Mouse (Mus musculus): ENCODE data around the gene Tpra1.

Gene Tpra1

DNA sequence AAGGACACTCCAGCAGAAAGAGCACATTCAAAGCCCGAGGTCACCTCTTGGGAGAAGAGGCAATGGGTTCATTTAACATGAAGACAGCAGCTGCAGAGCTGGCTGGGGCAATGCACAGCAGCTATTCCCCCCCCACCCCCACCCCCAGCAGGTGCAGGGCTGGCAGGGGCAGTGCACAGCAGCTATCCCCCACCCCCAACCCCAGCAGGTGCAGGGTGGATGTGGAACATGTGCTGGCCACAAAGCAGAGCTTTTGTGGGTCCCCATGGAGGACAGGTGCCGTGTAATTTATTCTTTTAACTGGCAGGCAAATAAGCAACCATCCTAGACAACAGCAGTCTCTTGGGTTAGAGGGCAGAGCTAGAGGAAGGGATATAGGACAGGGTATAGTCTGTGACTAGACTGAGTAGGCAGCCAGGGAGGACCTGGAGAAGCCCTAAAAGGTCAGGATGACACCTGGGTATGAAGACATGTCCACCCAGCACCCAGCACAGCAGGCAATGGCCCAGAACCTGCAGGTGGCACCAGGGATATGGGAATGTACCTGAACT is 15.6 kb upstream of the Tpra1 start:
- in situ Hi-C loops (cut with MboI, MseI), result no loop called here

GRCm38 (mm10) chr6:88889410-88890042 is 12.5 kb upstream of the Tpra1 start:
- in situ Hi-C loops (cut with MboI, MseI), result no loop called here

GRCm38 (mm10) chr6:88890832-88891231 is 11.2 kb upstream of the Tpra1 start:
- in situ Hi-C loops (cut with MboI, MseI), result no loop called here

GRCm38 (mm10) chr6:88893559-88893958 is 8.5 kb upstream of the Tpra1 start:
- in situ Hi-C loops (cut with MboI, MseI), result no loop called here

GRCm38 (mm10) chr6:88895943-88896342 is 6.1 kb upstream of the Tpra1 start:
- in situ Hi-C loops (cut with MboI, MseI), result no loop called here

DNA sequence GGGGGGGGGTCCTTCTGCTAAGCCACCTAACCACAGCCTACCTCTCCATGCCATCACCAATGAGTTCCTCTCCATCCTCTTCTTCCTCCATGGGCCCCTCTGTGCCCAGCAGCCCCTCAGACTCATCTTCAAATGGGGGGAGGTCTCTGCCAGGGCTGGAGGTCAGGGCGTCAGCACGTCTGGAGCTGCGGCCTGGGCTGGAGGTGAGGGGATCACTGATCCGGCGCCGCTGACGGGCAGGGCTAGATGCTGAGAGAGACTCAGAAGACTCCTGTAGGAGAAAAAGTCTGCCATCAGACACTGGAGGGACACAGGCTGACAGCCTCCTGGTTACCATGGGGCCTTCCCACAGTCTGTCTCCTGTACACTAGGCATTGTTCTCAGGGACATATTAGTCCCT is 4.8 kb upstream of the Tpra1 start:
- in situ Hi-C loops (cut with MboI, MseI), result no loop called here

DNA sequence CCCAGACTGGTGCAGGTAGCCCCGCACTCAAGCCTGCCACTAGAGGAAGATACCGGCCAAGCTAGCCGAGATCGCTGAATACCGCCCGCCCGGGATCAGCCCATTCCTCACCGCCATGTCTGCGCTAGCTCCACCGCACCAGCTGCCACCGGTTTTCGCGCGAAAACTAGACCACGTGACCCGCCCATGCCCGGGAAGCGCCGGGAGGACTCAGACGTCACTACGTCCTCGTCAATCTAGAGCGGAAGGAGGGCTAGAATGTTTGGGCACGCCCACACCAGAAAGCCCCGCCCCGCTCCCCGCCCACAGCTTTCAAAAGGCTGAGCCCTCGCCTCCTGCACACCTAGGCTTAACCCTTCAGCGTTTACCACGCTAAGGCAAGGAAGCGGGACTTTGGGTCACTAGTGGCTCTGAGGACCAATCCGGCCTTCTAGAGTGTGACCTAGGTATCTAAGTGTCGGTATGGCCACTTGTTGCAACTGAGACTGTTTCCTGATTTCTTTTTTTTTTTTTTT is 3.5 kb upstream of the Tpra1 start, which contains the start of gene Mcm2:
TSS of gene Mcm2 (minus strand) at position 247 of the 515 bp plus-strand sequence.
- in situ Hi-C loops (cut with MboI, MseI), result no loop called here

DNA sequence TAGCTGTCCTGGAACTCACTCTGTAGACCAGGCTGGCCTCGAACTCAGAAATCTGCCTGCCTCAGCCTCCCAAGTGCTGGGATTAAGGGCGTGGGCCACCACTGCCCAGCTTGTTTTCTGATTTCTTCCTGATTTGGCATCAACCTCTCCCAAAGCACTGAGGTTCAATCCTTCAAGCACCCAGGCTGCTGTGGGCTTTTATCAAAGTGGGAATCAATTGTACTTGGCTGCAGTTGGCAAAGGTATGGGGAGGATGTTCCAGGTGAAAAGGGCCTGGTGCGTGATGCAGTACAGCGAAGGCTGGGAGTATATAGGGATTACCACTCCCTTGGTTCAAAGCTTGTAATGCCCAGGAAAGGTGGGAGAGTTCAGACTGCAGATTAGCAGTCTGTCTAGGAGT is 3.0 kb upstream of the Tpra1 start:
- in situ Hi-C loops (cut with MboI, MseI), result no loop called here

DNA sequence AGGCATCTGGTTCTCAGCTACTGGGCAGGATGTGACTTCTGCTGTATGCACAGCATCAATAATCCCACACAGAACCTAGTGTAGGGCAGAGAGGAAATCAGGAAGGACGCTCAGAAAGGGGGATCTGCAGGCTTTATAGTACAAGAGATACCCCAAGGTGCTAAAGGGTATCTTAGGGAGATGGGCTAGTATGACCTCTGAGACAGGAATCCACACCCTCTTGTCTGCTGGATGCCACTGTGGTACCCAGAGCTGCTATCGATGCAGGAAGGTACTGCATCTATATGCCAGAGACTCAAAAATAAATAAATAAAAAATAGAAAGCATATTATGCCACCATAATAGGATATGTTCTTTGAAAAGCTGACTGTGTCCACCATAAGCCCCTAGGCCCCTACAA is 2.4 kb upstream of the Tpra1 start:
- in situ Hi-C loops (cut with MboI, MseI), result loop anchor here in 1 of 2 experiments (25.0 kb wide), 1 partner anchor 1463 kb away; the partner anchor contains the start of gene Zxdc

- in situ Hi-C loops (cut with MboI, MseI), result loop anchor here in 1 of 2 experiments (25.0 kb wide), 1 partner anchor 1461 kb away; the partner anchor contains the start of gene Zxdc
These were observed 580 bp upstream of the Tpra1 start for GRCm38 (mm10) chr6:88901471-88901870.

GRCm38 (mm10) chr6:88903708-88904107 is 1.7 kb downstream of the Tpra1 start:
- in situ Hi-C loops (cut with MboI, MseI), result loop anchor here in 1 of 2 experiments (25.0 kb wide), 1 partner anchor 1459 kb away; the partner anchor contains the start of gene Zxdc

DNA sequence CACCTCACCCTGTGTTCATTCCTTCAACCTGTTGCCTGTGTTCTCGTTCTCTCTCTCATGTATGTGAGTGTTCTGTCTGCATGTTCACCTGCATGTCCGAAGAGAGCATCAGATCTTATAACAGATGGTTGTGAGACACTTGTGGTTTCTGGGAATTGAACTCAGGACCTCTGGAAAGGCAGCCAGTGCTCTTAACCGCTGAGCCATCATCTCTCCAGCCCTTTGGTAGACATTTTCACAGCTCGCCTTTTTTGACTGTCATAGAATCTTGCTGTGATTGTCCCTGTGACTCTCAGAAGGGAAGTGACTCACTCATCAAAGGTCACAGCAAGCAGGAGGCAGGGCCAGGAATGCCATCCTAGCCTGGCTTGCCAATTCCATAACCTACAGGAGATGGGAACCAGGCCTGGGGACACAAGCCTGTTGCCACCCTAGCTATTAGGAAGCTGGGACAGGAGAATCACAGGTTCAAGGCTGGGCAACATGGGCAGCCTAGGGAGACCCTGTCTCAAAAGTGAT is 2.5 kb downstream of the Tpra1 start:
- in situ Hi-C loops (cut with MboI, MseI), result loop anchor here in 1 of 2 experiments (25.0 kb wide), 1 partner anchor 1458 kb away; the partner anchor contains the start of gene Zxdc

DNA sequence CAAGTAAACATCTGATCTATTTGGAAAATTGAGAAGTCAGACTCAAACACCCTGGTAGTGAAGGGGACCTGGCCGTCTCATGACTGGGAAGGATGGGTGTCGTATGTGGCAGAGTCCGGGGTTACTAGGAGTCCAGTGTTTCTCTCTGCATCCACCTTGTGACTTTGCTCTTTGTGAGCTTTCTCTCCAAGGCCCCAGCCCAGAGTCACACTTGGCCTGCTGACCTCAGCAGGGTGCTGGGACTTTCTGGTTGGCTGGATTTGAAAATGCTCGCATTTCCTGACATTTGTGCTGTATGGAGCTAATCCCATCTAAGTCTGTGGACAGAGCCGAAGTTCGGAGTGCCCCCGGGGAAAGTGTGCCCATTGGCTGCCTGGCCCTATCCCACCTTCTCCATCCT is 3.0 kb downstream of the Tpra1 start:
- in situ Hi-C loops (cut with MboI, MseI), result loop anchor here in 1 of 2 experiments (25.0 kb wide), 1 partner anchor 1457 kb away; the partner anchor contains the start of gene Zxdc

GRCm38 (mm10) chr6:88906369-88907108 is 4.5 kb downstream of the Tpra1 start:
- in situ Hi-C loops (cut with MboI, MseI), result loop anchor here in 1 of 2 experiments (25.0 kb wide), 1 partner anchor 1456 kb away; the partner anchor contains the start of gene Zxdc

DNA sequence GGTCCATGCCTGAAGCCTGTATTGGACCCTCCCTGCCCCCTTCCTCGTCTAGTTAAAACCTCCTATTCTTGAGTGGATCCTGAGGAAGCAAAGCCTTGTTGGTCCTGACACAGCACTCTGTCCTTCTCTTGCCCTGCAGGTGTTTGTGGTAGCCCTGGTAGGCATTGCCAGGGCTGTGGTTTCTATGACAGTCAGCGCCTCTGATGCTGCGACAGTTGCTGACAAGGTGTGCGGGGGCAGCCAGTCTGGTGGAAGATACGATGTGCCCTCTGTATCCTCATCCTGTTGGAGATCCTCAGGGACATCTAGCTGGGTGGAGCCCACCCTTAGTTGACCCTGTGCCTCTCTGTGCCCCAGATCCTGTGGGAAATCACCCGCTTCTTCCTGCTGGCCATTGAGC is 7.1 kb downstream of the Tpra1 start:
- in situ Hi-C loops (cut with MboI, MseI), result loop anchor here in 1 of 2 experiments (25.0 kb wide), 1 partner anchor 1453 kb away; the partner anchor contains the start of gene Zxdc

DNA sequence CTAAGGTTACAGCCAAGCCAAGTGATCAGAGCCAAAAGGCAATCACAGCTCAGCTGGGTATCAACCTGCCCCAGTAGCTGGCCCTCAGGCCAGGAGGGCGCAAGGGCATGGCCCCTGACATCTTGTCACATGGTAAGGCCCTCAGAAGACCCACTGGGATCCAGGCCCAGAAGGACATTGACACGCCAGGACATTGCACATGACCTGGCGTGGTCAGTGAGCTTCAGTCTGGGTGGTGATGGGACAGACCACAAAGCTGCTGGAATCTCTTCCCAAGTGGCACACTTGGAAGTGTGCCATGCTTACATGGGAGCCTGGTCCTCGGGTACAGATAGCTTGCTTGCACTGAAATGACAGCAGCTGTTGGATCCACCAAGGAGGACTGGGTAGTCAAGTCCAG is 11.0 kb downstream of the Tpra1 start:
- in situ Hi-C loops (cut with MboI, MseI), result loop anchor here in 1 of 2 experiments (25.0 kb wide), 1 partner anchor 1449 kb away; the partner anchor contains the start of gene Zxdc

- in situ Hi-C loops (cut with MboI, MseI), result loop anchor here in 1 of 2 experiments (25.0 kb wide), 1 partner anchor 1449 kb away; the partner anchor contains the start of gene Zxdc
These were observed 11.4 kb downstream of the Tpra1 start for GRCm38 (mm10) chr6:88913440-88913839.

- in situ Hi-C loops (cut with MboI, MseI), result loop anchor here in 1 of 2 experiments (25.0 kb wide), 1 partner anchor 1448 kb away; the partner anchor contains the start of gene Zxdc
These were observed 12.7 kb downstream of the Tpra1 start for GRCm38 (mm10) chr6:88914799-88915198.

- in situ Hi-C loops (cut with MboI, MseI), result loop anchor here in 1 of 2 experiments (25.0 kb wide), 1 partner anchor 1447 kb away; the partner anchor contains the start of gene Zxdc
These were observed 13.5 kb downstream of the Tpra1 start for GRCm38 (mm10) chr6:88915510-88915909.

GRCm38 (mm10) chr6:88916153-88916552 is 14.1 kb downstream of the Tpra1 start:
- in situ Hi-C loops (cut with MboI, MseI), result loop anchor here in 1 of 2 experiments (25.0 kb wide), 1 partner anchor 1446 kb away; the partner anchor contains the start of gene Zxdc

GRCm38 (mm10) chr6:88918802-88919201 is 16.8 kb downstream of the Tpra1 start:
- in situ Hi-C loops (cut with MboI, MseI), result loop anchor here in 1 of 2 experiments (25.0 kb wide), 1 partner anchor 1443 kb away; the partner anchor contains the start of gene Zxdc
